Mouse (Mus musculus): ENCODE results near the gene Pdf.
A peak's percentile ranks its signal among the peaks of the same experiment; 100 is the strongest.

Pdf gene

GRCm38 (mm10) chr8:107048061-107048941 is at the start of gene Pdf:
Pdf (minus strand) TSS chr8:107048614.
- peak; percentile 85 for DNase-seq

GRCm38 (mm10) chr8:107096366-107097036 is 48.1 kb upstream of the Pdf start, which contains the start of gene Terf2:
Terf2 (minus strand) TSS chr8:107096547.
- DNase-seq = peak; percentile 96

DNA sequence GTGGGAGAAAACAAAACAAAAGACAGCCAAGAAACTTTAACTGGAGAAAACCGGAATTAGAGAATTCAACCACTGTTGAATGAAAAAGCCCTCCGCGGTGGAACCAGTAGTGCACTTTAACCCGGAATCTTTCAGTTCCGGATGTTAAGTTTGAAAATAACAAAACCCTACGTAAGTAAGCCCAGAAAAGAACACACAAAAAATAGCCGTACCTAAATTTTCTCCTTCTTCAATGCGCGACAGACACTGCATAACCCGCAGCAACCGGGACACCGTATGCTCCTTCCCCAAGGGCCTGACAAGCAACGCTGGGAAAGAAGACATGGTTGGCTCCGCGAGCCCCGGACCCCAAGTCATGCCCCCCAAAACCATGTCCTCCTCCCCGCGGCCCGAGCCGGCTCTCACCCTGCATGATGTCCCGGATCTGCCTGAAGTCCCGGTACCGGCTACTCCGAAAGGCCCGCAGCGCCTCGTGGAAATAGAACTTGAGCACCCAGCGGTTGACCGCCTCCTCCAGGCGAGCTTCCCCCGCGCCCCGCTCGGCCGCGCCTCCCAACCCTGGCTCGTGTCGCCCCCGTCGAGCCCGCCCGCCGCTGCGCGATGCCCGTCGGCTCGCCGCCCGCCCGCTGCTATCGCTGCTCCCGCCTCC is 47.4 kb upstream of the Pdf start:
- no peak for DNase-seq

GRCm38 (mm10) chr8:107090531-107090930 is 42.1 kb upstream of the Pdf start:
- DNase-seq = no peak

DNA sequence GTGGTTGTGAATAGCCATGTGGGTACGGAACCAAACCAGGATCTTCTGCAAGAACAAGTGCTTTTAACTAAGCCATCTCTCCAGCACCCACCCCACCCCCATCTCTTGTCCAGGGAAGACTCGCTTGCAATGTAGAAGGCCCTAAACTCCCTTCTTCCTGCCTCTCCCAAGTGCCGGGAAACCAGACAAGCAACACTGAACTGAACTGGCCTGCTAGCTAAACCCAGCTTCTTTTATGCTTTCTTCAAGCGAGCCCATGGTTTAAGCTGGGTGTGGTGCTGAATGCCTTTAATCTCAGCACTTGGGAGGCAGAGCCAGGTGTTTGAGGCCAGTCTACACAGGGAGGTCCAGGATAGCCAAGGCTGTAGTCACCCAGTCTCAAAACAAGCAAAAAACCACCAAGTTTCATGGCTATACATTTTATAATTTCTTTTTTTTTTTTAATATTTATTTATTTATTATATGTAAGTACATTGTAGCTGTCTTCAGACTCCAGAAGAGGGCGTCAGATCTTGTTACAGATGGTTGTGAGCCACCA is 40.2 kb upstream of the Pdf start:
- DNase-seq = no peak

GRCm38 (mm10) chr8:107086018-107086417 is 37.6 kb upstream of the Pdf start:
- no peak for DNase-seq

DNA sequence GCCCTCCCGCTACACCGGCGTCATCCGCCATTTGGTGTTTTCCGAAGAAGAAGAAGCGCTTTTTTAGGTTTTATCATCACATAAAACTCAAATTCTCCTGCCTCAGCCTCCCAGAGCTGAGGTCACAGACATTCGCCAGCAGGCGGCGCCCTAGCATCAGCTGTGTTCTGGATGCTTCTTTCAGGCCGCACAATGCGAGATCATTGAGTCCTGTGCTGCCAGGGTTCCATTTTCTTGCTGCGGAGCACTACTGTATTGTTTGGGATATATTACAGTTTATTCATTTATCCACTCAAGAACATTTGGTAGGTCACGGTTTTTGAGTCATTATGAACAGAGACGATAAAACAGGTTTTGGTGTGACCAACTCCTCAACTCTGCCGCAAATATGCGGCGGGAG is 36.9 kb upstream of the Pdf start:
- DNase-seq = no peak

DNA sequence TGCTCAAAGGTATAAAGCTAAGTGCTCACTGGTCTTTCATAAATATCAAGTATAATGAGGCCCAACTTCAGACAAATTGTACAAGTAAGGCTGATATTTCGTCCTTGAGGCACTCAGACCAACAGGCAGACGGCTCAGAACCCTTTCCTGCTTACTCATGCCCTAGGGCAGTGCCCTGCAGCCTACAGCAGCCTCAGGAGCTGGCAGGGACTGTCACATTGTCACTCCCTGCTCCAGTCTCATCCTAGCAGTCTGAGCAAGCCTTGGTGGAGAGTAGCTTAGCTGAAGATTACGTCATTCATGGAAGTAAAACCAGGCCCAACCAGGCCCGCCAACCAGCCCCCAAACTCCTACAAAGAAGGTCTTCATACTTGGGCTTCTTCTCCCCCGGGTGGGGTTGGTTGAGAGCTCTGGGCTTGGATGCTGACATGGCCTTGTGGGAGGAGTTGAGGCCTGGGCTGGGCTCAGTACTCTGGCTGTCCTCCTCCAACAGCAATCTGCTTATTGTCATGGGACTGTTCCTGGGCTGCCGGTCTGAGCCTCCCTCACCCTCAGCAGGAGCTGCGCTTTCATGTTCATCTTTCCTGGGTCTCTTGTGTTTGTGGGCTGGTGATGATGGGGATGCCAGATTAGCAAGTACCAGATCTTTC is 27.9 kb upstream of the Pdf start:
- no peak for DNase-seq

GRCm38 (mm10) chr8:107074128-107074527 is 25.7 kb upstream of the Pdf start:
- no peak for DNase-seq

DNA sequence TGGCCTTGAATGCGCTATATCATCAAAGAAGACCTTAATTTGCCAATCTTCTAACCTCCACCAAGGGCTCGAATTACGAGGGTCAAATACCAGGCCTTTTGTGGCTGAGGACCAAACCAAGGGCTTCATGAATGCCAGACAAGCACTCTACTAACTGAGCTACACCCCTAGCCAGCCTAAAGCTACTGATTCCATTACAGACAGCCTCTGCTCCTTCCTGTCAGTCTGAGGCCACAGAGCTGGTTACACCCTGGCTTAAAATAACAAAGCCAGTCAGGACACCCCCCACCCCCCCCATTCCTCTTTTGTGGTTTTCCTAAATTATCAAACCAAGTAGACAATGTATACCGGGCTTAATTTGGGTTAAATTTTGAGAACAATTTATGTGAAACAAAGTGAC is 25.3 kb upstream of the Pdf start:
- no peak for DNase-seq

DNA sequence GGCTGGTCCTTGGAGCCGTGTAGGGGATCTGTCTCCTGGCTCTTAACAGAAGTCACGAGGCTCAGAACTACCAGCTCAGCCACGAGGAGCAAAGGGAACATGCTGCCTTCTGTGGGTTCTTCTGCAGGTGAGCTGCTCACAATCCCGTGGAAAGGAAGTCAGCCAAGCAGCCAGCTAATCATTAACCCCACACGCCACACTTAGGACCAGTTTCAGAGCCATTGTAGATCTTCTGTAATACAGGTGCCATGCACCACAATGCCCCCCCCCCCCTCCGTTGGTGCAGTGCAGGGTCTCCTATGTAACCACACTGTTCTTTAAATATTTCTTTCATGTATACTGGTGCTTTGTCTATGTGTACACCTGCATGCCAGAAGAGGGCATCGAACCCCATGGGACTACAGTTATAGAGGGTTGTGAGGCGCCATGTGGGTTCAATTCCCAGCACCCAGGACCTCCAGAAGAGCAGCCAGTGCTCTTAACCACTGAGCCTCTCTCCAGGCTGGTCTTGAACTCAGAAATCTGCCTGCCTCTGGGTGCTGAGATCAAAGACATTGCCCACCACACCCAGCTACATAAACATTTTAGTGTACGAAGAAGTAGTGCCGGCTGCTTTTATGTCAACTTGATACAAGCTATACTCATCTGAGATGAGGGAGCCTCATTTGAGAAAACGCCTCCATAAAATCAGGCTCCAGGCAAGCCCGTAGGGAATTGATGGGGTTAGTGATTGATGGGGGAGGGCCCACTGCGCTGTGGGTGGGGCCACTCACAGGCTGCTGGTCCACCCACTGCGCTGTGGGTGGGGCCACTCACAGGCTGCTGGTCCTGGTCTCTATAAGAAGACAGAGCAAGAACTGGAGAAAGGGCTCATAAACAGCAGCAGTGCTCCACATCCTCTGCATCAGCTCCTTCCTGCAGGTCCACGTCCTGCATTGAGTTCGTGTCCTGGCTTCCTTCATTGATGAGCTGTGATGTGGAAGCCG is 17.4 kb upstream of the Pdf start, which contains the start of gene Tmed6:
TSS of gene Tmed6 (minus strand) at position 134 of the 986 bp plus-strand sequence.
- DNase-seq = peak; percentile 67

DNA sequence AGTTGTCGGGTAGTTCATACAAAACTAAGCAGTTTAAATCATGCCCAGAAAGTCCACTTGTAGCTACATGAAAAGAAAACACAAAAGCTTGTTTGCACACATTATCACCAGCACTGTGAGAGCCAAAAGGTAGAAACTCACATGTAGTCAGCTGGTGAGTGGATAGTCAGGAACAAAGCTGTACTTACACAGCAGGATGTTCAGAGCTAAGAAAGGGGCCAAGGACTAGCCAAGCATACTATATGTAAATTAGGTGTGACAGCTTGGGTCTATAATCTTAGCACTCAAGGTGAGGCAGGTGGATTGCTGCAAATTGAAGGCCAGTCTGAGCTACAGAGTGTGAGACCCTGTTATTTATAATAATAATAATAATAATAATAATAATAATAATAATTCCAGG is 14.2 kb upstream of the Pdf start:
- no peak for DNase-seq

- DNase-seq = no peak
Measured at GRCm38 (mm10) chr8:107056973-107057369, 8.6 kb upstream of the Pdf start.

- peak; percentile 98 for DNase-seq
Measured at GRCm38 (mm10) chr8:107056076-107056972, 7.9 kb upstream of the Pdf start, which contains the start of the genes Cog8 and Nip7. Cog8 (minus strand) TSS chr8:107056689. Nip7 (plus strand) TSS chr8:107056877.

GRCm38 (mm10) chr8:107052046-107052445 is 3.6 kb upstream of the Pdf start:
- no peak for DNase-seq

GRCm38 (mm10) chr8:107049480-107049879 is 1.1 kb upstream of the Pdf start:
- DNase-seq = no peak

GRCm38 (mm10) chr8:107046976-107047375 is 1.4 kb downstream of the Pdf start:
- no peak for DNase-seq

DNA sequence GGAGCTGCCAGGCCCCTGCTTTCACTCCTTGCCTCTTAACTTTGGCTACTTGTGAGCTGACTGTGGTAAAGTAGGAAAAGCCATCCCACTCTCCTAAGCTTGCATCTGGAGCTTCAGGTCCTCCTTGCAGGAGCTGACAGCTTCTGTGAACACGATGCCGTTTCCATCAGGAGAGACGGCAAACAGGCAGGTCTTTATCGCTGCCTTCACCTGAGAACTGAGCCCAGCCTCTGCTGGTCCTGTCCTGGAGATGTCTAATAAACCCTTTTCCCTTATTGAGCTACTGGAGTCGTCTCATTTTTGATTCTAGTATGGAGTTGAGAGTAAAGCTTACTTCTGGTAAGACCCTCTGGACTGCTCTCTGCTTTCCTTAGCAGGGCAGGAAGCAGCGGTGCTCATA is 2.9 kb downstream of the Pdf start:
- no peak for DNase-seq

DNA sequence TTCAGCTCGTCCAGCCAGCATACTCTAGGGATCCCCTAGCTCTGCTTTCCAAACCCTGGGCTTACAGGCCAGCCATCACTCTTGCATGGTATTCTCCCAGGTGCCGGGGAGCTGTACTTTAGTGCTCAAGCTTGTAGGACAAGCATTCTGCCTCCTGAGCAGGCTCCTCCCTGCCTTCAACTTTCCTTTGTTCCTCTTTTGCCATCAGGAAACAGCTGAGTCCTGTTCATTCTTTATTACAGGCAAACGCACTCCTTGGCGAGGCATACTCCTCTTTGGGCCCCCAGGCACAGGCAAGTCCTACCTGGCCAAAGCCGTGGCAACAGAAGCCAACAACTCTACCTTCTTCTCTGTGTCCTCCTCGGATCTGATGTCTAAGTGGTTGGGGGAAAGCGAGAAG is 7.8 kb downstream of the Pdf start:
- DNase-seq = no peak

DNA sequence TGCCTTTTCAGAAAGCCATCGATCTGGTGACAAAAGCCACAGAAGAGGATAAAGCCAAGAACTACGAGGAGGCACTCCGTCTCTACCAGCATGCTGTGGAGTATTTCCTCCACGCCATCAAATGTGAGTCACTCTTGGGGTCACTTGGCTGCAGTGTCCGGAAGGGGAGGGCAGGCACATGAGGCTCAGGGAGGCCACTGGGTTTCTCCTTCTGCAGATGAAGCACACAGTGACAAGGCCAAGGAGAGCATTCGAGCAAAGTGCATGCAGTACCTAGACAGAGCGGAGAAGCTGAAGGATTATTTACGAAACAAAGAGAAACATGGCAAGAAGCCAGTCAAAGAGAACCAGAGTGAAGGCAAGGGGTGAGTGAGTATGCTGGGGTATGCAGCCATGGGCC is 11.8 kb downstream of the Pdf start:
- DNase-seq = peak; percentile 28
